Mouse (Mus musculus) testis, adult 2 months (tissue): ENCODE data around the gene Ovch2.

Experiments
- CTCF ChIP-seq: fragments of 200-500 bp; IDR thresholded peaks from 2 replicates; pipeline ENCODE4 v1.5.1; 2012; ENCODE audit warnings: low read depth, mild to moderate bottlenecking, inconsistent platforms, low read length, moderate library complexity; ENCODE audit not compliant: control insufficient read depth, insufficient read depth, insufficient replicate concordance
- POLR2A ChIP-seq: fragments of 200-500 bp; IDR thresholded peaks from 2 replicates; pipeline ENCODE4 v1.6.1; 2012; ENCODE audit warnings: low read depth, mild to moderate bottlenecking, inconsistent platforms, low read length, moderate library complexity; ENCODE audit not compliant: control insufficient read depth

GRCm38 (mm10) chr7:107755905-107756304 lies 45.1 kb downstream of the Ovch2 start:
- TF ChIP-seq CTCF (no peak), POLR2A (no peak)
